Mouse (Mus musculus) frontal cortex, postnatal 36 days (tissue): ENCODE measurements at regions not wholly inside any gene's neighbourhood (a gene's known extent, or its start where the extent isn't known, plus 50 kb on each side); places are given as distances from the start of the nearest gene placed in this dataset.

ENCODE experiments used
- DNase-seq, 2 experiments: peaks; one replicate each; pipeline ENCODE4 v3.0.0; 2022; ENCODE audit warnings: low spot score in 2 of 2

DNA sequence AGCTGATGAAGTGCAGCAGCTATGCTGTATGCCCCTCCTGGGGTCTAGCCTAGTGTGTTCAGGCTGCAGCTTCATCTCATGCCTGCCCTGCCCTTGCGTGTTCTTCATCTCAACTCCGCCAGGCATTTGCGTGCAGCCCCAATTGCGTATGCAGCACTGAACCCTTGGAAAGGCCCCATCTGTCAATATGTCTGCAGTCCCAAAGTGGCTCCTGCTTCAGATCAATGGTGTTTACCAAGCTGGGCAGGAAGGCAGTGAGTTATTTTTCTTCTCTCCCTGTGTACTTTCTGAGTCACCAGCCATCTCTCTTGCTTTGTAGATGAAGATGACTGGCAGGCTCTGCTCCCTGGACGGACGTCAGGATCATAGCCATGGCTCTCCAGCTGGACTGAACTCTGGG, 264.5 kb downstream of the Matn1 start:
- DNase-seq, result no peak

GRCm38 (mm10) chr4:131212711-131213110, 268.5 kb downstream of the Matn1 start:
- no peak for DNase-seq

DNA sequence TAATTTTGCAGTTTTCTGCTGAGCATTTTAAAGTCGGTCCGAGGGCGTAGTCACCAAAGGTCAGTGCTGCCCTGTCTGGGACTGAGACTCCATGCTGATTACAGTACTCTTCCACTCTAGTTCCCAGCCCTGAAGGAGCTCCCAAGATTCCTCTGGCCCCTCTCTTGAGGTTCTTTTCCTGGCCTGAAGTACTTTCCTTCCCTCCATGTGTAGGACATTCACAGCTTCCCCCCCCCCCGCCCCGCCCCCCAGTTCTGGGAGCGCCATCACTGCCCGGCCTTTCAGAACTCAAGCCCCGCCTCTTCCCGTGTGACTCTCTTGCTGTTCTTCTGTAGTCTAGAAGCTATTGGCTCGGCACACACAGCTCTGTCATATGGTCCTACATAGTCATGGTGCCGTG, 271.5 kb downstream of the Matn1 start:
- DNase-seq, result no peak

GRCm38 (mm10) chr4:131216361-131216760, 272.2 kb downstream of the Matn1 start:
- no peak for DNase-seq

DNA sequence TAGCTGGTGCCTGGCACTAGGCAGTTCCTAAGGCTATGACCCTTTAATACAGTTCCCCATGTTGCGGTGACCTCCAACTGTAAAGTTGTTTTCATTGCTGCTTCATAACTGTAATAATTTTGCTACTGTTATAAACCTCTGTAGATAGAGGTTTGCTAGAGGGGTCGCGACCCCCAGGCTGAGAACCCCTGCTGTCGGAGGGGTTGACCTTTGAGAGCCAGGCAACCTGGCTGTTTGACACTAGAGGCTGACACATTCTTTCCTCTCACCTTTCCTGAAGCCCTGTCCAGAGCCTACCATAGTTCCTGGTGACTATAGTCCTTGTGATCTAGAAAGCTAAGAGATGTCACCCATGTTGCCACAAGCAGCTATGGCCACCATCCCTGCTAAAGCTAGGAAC, 272.9 kb downstream of the Matn1 start:
- no peak for DNase-seq

- DNase-seq, result peak in 1 of 2 experiments; percentile 6
Observed at GRCm38 (mm10) chr4:131217571-131218155, 273.5 kb downstream of the Matn1 start.

GRCm38 (mm10) chr4:131220966-131221365, 276.8 kb downstream of the Matn1 start:
- no peak for DNase-seq

- DNase-seq, result no peak
Observed at GRCm38 (mm10) chr4:131230361-131230760, 286.2 kb downstream of the Matn1 start.

DNA sequence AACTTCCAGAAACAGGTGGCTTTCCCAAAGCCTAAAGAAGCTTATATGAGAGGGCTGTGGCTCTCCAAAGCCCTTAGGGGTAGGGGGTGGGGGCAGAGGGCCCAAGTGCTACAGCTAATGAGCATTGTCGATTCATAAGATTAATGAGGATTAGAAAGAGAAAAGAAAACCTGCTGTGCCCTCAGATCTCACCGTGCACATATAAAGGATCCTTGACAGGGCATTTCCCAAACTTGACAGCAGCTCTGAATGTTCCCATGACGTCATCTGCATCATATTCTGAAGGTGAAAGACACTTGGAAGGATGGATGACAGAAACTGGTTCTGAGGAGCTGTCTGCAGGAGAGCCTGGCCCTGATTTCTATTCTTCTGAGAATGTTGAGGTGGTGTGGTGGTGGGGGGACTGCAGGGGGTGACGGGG, 292.4 kb downstream of the Matn1 start:
- DNase-seq, result no peak

- DNase-seq, result no peak
Observed at GRCm38 (mm10) chr4:131238591-131238990, 294.4 kb downstream of the Matn1 start.

- no peak for DNase-seq
Observed at GRCm38 (mm10) chr4:131239132-131239531, 294.9 kb downstream of the Matn1 start.

DNA sequence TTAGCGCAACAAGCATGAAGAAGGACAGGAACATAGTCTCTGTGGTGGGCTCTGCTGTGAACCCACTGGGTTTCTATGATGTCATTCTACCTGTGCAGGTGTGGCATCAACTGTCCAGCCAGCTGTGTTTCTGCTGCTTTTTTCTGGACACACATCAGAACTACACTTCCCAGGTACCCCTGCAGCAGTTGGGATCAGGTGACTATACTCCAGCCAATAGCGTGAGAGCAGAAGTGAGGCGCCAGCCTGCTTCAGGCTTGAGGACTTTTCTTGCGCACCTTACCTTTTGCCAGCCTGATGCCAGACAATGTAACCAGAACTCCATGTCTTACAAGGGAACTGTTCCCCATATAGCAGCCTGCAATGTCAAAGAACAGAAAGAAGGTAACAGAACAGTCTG, 296.3 kb downstream of the Matn1 start:
- no peak for DNase-seq

DNA sequence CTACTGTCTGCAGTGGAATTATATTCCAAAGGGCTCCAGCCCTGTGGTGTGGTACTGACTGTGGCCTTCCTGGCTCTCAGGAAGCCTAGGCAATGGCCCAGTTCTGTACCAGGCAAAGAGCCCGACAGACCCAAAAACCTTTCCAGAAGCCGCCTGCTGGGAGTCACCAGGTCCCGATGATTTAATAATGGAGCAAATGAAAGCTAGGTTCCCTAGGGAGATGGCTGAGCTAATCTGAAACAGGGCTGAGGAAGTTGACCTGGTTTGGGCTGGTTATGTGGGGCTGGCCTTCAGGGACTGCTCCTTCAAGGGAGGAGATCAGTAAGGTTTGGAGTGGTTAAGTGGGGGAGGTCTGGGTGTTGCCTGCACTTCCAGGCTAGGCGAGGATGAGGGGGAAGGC, 298.1 kb downstream of the Matn1 start:
- no peak for DNase-seq

DNA sequence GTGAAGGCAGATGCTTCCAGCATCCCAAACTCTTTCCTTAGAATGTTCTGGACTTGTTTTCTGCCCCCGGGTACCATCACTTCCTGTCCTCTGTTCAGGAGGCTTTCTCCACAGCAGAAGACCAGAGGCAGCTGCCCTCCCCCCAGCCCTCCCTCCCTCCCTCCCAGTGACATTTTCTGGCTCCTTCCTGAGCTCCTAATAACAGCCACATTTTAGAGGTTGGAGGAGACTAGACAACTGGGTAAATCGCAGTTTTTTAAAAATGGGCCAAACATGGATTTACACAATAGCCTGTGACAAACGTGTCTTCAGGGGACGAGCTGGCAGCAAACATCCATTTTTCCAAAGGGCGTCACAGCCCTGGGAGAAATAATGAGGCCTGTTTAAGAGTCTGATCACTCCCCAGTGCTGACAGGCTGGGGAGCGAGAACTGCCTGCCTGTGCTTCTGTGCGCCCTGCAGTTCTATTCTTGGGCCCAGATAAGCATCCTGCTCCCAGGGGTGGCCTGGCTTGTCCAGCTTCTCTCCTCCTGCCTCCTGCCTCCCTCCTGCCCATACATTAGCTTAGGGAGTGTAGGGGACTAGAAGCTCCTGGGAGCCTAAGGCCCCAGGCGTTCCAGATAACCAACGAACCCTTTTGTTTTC, 299.7 kb downstream of the Matn1 start:
- peak in 1 of 2 experiments; percentile 31 for DNase-seq

GRCm38 (mm10) chr4:131252602-131253442, 308.6 kb downstream of the Matn1 start:
- DNase-seq, result peak; percentile 85 to 86

- no peak for DNase-seq
Observed at GRCm38 (mm10) chr4:131253443-131253817, 309.2 kb downstream of the Matn1 start.

GRCm38 (mm10) chr4:131254243-131254642, 310.1 kb downstream of the Matn1 start:
- no peak for DNase-seq

DNA sequence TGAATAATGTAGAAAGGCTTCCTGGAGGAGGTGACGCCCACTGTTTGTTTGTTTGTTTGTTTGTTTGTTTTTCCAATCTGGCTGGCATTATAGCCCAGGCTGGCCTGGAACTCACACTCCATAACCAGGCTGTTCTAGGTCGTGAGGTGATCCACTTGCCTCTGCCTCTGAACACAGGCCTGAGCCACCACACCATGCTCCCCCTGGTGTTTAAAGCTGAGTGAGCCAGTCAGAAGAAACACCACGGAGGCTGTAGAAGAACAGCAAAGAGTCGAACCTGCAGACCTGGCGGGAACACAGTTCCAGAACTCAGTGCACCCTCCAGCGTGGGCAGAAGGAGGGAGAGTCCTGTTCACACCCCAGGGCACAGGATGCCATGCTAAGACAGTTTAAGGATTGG, 310.5 kb downstream of the Matn1 start:
- DNase-seq, result no peak

GRCm38 (mm10) chr4:131261236-131261635, 317.1 kb downstream of the Matn1 start:
- DNase-seq, result no peak

GRCm38 (mm10) chr4:131262909-131263308, 318.7 kb downstream of the Matn1 start:
- no peak for DNase-seq

DNA sequence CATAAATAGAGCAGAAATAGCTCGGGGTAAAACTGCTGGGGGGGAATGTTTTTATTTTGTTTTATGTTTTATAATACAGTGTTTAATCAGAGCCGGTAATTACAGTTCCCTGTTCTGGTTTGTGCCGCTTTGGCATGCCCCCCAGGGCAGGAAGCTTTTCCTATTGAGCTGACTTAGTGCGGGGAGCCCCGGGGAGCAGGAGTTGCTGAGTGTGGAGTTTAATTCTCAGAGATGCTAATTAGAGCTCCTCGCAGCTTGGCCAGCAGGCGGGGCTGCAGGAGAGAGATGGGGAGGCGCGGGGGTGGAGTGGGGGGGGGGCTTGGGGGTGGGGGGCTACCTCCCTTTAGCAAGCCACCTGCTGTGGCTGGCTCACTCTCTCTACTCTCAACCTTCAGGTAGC, 322.6 kb downstream of the Matn1 start:
- no peak for DNase-seq

GRCm38 (mm10) chr4:131267760-131268159, 323.6 kb downstream of the Matn1 start:
- DNase-seq, result no peak

DNA sequence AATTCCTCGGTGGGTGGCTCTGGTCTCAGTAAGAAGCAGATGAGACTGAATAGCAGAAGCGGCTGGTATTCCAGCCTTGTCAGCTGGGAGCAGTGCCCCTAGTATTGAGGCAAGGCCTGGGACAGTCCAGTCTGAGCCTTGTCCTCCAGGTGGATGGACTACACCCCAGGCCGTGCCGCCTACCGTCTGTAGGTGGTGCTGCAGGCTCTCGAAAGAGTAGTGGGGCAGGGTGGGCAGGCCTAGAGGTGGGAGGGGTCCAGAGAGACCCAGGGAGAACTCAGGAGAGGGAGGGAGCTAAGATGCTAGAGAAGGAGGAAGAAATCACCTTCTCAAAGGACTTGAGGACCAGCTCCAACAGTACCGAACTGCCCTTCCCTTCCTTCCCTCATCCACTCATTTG, 326.0 kb downstream of the Matn1 start:
- DNase-seq, result peak in 1 of 2 experiments; percentile 31
